51 mouse cellular contexts compared by ENCODE assay signal in the genomic region with DNA sequence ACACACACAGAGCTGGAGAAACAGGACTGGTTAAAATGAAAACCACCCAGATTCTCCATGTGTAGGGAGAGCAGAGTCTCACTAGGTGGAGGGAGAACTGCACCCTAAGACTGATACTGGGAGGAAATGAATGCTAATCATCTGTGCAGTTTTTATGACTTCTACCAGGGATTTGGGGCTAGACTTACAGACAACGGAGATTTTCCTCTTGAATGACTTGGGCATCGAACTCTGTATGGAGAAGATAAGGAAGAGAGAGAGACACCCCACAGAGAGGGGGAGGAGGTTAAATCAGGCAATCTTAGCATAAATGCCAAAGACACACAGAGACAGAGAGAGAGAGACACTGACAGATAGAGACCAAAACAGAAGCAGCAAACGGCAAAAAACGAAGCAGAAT. TPM values are rescaled to one million over a fixed set of nuclear protein-coding genes. Genes with fewer than 3 reads are reported as not detected.
"Had no signal": no experiment of that assay in that cellular context is flagged by ENCODE, and none has a peak within 500 bp of the region (broad histone marks: within the 10 kb centered on the region; RNA-seq: fewer than 3 reads in every experiment).

No protein-coding gene starts in this region.

- H3K27me3 ChIP-seq: heart, embryonic 12.5 days; heart, embryonic 13.5 days; heart, embryonic 15.5 days; hindbrain, embryonic 12.5 days; hindbrain, embryonic 13.5 days; hindbrain, embryonic 15.5 days; intestine, embryonic 15.5 days; kidney, embryonic 15.5 days had no signal

- ATAC-seq: hindbrain, embryonic 16.5 days; hindbrain, postnatal 0 days; inflammation-experienced regulatory T-cells, adult 6 months; intestine, embryonic 15.5 days; intestine, embryonic 16.5 days; intestine, postnatal 0 days had no signal

- DNase-seq: heart, postnatal 10 days; heart, postnatal 14 days; heart, postnatal 36 days; heart, postnatal 4 days; kidney, adult 11 months; kidney, adult 18-20 months; kidney, adult 2 months; kidney, adult 8-10 months; kidney, adult 9 months; kidney, postnatal 10 days; kidney, postnatal 14 days; kidney, postnatal 25 days; kidney, postnatal 36 days; kidney, postnatal 4 days; layer of hippocampus, adult 9-11 months; layer of hippocampus, postnatal 36 days had no signal

- H3K9ac ChIP-seq: heart, embryonic 12.5 days; heart, embryonic 13.5 days; heart, embryonic 15.5 days; hindbrain, embryonic 12.5 days; hindbrain, embryonic 13.5 days; hindbrain, embryonic 14.5 days; hindbrain, embryonic 15.5 days; intestine, embryonic 15.5 days; kidney, embryonic 15.5 days had no signal

- H3K4me2 ChIP-seq: heart, embryonic 11.5 days; heart, embryonic 12.5 days; heart, embryonic 13.5 days; heart, embryonic 15.5 days; hindbrain, embryonic 12.5 days; hindbrain, embryonic 14.5 days; hindbrain, embryonic 15.5 days; intestine, embryonic 15.5 days; kidney, embryonic 15.5 days had no signal

- H3K9me3 ChIP-seq: heart, embryonic 10.5 days; heart, embryonic 12.5 days; heart, embryonic 13.5 days; heart, embryonic 15.5 days; hindbrain, embryonic 10.5 days; hindbrain, embryonic 12.5 days; hindbrain, embryonic 13.5 days; hindbrain, embryonic 15.5 days; intestine, embryonic 15.5 days; kidney, embryonic 15.5 days had no signal

- H3K4me3 ChIP-seq: heart, embryonic 10.5 days; heart, embryonic 12.5 days; heart, embryonic 13.5 days; heart, embryonic 15.5 days; hindbrain, embryonic 10.5 days; hindbrain, embryonic 12.5 days; hindbrain, embryonic 13.5 days; hindbrain, embryonic 15.5 days; intestine, embryonic 15.5 days; kidney, embryonic 15.5 days; layer of hippocampus, adult 2 months had no signal

- H3K27ac ChIP-seq: heart, embryonic 10.5 days; heart, embryonic 13.5 days; heart, embryonic 15.5 days; hindbrain, embryonic 10.5 days; hindbrain, embryonic 12.5 days; hindbrain, embryonic 13.5 days; hindbrain, embryonic 14.5 days; hindbrain, embryonic 15.5 days; hindbrain, postnatal 0 days; intestine, embryonic 15.5 days; kidney, embryonic 15.5 days; kidney, postnatal 0 days had no signal

RNA-seq across cellular contexts. Expression of gene Gm17606, which starts 7.1 kb away (rescaled TPM):
- total RNA-seq: heart, postnatal 10 days; heart, postnatal 14 days; heart, postnatal 25 days; heart, postnatal 36 days; heart, postnatal 4 days; hematopoietic stem cell, adult 5-6 weeks; hindbrain, postnatal 0 days; layer of hippocampus, adult 18-20 months; layer of hippocampus, adult 2 months; layer of hippocampus, adult 8-10 months; layer of hippocampus, postnatal 10 days; layer of hippocampus, postnatal 14 days; layer of hippocampus, postnatal 25 days; layer of hippocampus, postnatal 36 days; left cerebral cortex, adult 18-20 months had no signal
- polyA plus RNA-seq: heart, embryonic 10.5 days; heart, embryonic 11.5 days; heart, embryonic 12.5 days; heart, embryonic 13.5 days; heart, embryonic 14.5 days; heart, embryonic 15.5 days; heart, embryonic 16.5 days; heart, postnatal 0 days; hindbrain, embryonic 10.5 days; hindbrain, embryonic 11.5 days; hindbrain, embryonic 12.5 days; hindbrain, embryonic 13.5 days; hindbrain, embryonic 14.5 days; hindbrain, embryonic 15.5 days; hindbrain, embryonic 16.5 days; hindbrain, postnatal 0 days; inflammation-experienced regulatory T-cells, adult 6 months; intestine, embryonic 14.5 days; intestine, embryonic 15.5 days; intestine, embryonic 16.5 days; intestine, postnatal 0 days; kidney, adult 2 months; kidney, embryonic 14.5 days; kidney, embryonic 15.5 days; kidney, embryonic 16.5 days; kidney, postnatal 0 days; large intestine, adult 2 months had no signal

RNA-seq across cellular contexts. Expression of gene Psmb11, which starts 26.7 kb away (rescaled TPM):
- total RNA-seq: heart, postnatal 10 days; heart, postnatal 25 days; heart, postnatal 36 days; heart, postnatal 4 days; hematopoietic stem cell, adult 5-6 weeks had no signal
- polyA plus RNA-seq: heart, embryonic 10.5 days; heart, embryonic 11.5 days; heart, embryonic 12.5 days; heart, embryonic 14.5 days; heart, postnatal 0 days; hindbrain, embryonic 11.5 days; hindbrain, embryonic 12.5 days; hindbrain, embryonic 13.5 days; hindbrain, embryonic 15.5 days; inflammation-experienced regulatory T-cells, adult 6 months; intestine, embryonic 14.5 days; intestine, embryonic 15.5 days; intestine, embryonic 16.5 days; intestine, postnatal 0 days; kidney, adult 2 months; kidney, embryonic 14.5 days; kidney, embryonic 15.5 days; kidney, postnatal 0 days; large intestine, adult 2 months had no signal
